Mouse (Mus musculus): ENCODE data around the gene Rhd. TPM values are rescaled to one million over a fixed set of nuclear protein-coding genes. Genes with fewer than 3 reads are reported as not detected.
A peak's percentile ranks its signal among the peaks of the same experiment; 100 is the strongest.

Rhd gene
- polyA plus RNA-seq, 1 experiment from 2014 or later, result 1.3 TPM

DNA sequence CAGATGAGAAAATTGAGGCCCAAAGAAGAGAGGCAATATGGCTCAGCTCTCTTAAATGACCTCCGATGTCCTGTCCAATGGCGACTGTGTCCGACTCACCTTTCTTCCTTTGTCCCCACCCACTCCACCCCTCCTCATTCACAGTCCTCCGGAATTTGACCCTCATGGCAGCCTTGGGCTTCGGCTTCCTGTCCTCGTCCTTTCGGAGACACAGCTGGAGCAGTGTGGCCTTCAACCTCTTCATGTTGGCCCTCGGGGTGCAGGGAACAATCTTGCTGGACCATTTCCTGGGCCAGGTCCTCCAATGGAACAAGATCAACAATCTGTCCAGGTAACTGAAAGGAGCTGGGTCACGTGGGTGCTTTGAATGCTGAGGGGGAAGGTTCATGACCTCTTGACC is 11.8 kb downstream of the Rhd start:
- no peak for ATAC-seq
- H3K27ac ChIP-seq (ENCODE audit: low read length), result no peak overlapping the region

DNA sequence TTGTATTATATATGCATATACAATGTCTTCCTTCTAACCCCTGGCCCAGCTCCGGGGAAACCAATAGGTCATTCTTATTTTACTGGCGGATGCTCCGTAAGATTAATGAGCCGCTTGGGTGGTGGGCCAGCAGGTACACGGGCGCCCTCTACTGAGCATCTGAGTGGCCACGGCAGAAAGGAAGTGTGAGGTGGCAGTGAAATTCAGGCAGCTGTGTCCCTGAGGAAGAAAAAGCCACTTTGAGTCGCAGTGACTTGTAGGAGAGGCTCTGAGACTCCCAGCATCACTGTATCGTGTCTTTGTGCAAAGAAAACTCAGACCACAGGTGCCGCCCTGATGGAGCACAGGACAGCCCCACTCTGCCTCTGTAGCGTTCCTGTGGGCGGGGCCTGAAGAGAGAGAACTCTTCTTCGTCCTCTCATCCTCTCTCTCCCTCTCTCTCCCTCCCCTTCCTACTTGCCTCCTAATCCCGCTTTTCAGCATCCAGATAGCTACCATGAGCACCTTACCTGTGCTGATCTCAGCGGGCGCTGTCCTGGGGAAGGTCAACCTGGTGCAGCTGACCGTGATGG is 15.2 kb downstream of the Rhd start:
- peak; percentile 48; the same call in 1 of the 2 replicates for ATAC-seq
- Histone ChIP-seq H3K9ac (ENCODE audit: low read depth, low read length) (peak overlapping the region; percentile 54), H3K4me3 (ENCODE audit: low read depth, low read length) (peak overlapping the region; percentile 31), H3K4me1 (ENCODE audit: control insufficient read depth, insufficient read depth, low read length) (peaks cover 8% of the 10 kb centered on the region), H3K9me3 (replicated peaks; ENCODE audit: control insufficient read depth, low read length, poor library complexity, severe bottlenecking) (no peaks in the 10 kb centered on the region), H3K27ac (ENCODE audit: low read length) (no peak overlapping the region), H3K36me3 (ENCODE audit: control insufficient read depth, insufficient read depth, low read length) (no peaks in the 10 kb centered on the region), H3K27me3 (ENCODE audit: control insufficient read depth, insufficient read depth, low read depth, low read length) (no peaks in the 10 kb centered on the region), H3K4me2 (ENCODE audit: low read length) (peak overlapping the region; percentile 63)
- 2% methylated on average over 17 of the region's 17 CpGs for WGBS

More for the DNA sequence above, 11.8 kb downstream of the Rhd start:
- H3K9ac ChIP-seq (ENCODE audit: low read depth, low read length), result no peak overlapping the region
- H3K4me2 ChIP-seq (ENCODE audit: low read length), result no peak overlapping the region
- no peaks in the 10 kb centered on the region for H3K36me3 ChIP-seq (ENCODE audit: control insufficient read depth, insufficient read depth, low read length)
- H3K9me3 ChIP-seq (replicated peaks; ENCODE audit: control insufficient read depth, low read length, poor library complexity, severe bottlenecking), result no peaks in the 10 kb centered on the region
- no peak overlapping the region for H3K4me3 ChIP-seq (ENCODE audit: low read depth, low read length)
- H3K4me1 ChIP-seq (ENCODE audit: control insufficient read depth, insufficient read depth, low read length), result peaks cover 8% of the 10 kb centered on the region
- no peaks in the 10 kb centered on the region for H3K27me3 ChIP-seq (ENCODE audit: control insufficient read depth, insufficient read depth, low read depth, low read length)
- 80% methylated on average over 9 of the region's 9 CpGs for WGBS

GRCm38 (mm10) chr4:134880041-134880440 is 15.7 kb downstream of the Rhd start:
- H3K9me3 ChIP-seq (replicated peaks; ENCODE audit: control insufficient read depth, low read length, poor library complexity, severe bottlenecking), result no peaks in the 10 kb centered on the region
- no peak overlapping the region for H3K27ac ChIP-seq (ENCODE audit: low read length)
- WGBS, result 36% methylated on average over 6 of the region's 6 CpGs
- ATAC-seq, result no peak
- no peaks in the 10 kb centered on the region for H3K27me3 ChIP-seq (ENCODE audit: control insufficient read depth, insufficient read depth, low read depth, low read length)
- H3K4me2 ChIP-seq (ENCODE audit: low read length), result peak overlapping the region; percentile 63
- peaks cover 8% of the 10 kb centered on the region for H3K4me1 ChIP-seq (ENCODE audit: control insufficient read depth, insufficient read depth, low read length)
- no peak overlapping the region for H3K9ac ChIP-seq (ENCODE audit: low read depth, low read length)
- no peaks in the 10 kb centered on the region for H3K36me3 ChIP-seq (ENCODE audit: control insufficient read depth, insufficient read depth, low read length)
- H3K4me3 ChIP-seq (ENCODE audit: low read depth, low read length), result peak overlapping the region; percentile 31; the same call in 1 of the 2 replicates

DNA sequence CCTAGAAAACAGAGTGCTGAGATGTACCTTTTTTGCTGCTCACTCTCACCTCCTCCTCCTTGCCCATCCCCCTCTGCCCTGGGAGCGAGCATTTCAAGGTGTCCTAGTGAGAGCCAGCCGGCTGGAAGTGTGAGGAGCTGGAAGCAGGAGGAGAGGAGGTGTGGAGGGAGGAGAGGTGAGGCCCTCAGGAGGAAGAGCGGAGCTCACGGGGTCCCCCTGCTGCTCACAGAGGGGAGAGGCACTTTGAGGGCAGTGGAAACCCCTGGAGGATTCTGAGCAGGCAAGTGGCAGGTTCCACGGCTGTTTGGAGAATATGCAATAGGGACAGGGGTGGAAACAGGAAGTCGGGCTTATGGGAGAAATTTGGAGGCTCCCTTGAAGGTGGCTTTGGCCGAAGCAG is 18.9 kb downstream of the Rhd start:
- Histone ChIP-seq H3K9ac (ENCODE audit: low read depth, low read length) (no peak overlapping the region), H3K4me3 (ENCODE audit: low read depth, low read length) (no peak overlapping the region), H3K9me3 (replicated peaks; ENCODE audit: control insufficient read depth, low read length, poor library complexity, severe bottlenecking) (no peaks in the 10 kb centered on the region), H3K4me2 (ENCODE audit: low read length) (no peak overlapping the region), H3K27ac (ENCODE audit: low read length) (no peak overlapping the region), H3K27me3 (ENCODE audit: control insufficient read depth, insufficient read depth, low read depth, low read length) (no peaks in the 10 kb centered on the region), H3K4me1 (ENCODE audit: control insufficient read depth, insufficient read depth, low read length) (peaks cover 8% of the 10 kb centered on the region), H3K36me3 (ENCODE audit: control insufficient read depth, insufficient read depth, low read length) (no peaks in the 10 kb centered on the region)
- no peak for ATAC-seq
- WGBS, result 41% methylated on average over 7 of the region's 7 CpGs

- H3K9me3 ChIP-seq (replicated peaks; ENCODE audit: control insufficient read depth, low read length, poor library complexity, severe bottlenecking), result no peaks in the 10 kb centered on the region
- no peak overlapping the region for H3K27ac ChIP-seq (ENCODE audit: low read length)
- H3K4me2 ChIP-seq (ENCODE audit: low read length), result no peak overlapping the region
- no peaks in the 10 kb centered on the region for H3K27me3 ChIP-seq (ENCODE audit: control insufficient read depth, insufficient read depth, low read depth, low read length)
- ATAC-seq, result no peak
- peaks cover 8% of the 10 kb centered on the region for H3K4me1 ChIP-seq (ENCODE audit: control insufficient read depth, insufficient read depth, low read length)
- no peak overlapping the region for H3K4me3 ChIP-seq (ENCODE audit: low read depth, low read length)
- 93% methylated on average over 10 of the region's 10 CpGs for whole genome bisulfite sequencing
- H3K9ac ChIP-seq (ENCODE audit: low read depth, low read length), result no peak overlapping the region
- no peaks in the 10 kb centered on the region for H3K36me3 ChIP-seq (ENCODE audit: control insufficient read depth, insufficient read depth, low read length)
Measured at GRCm38 (mm10) chr4:134883808-134884207, 19.5 kb downstream of the Rhd start.

- Histone ChIP-seq H3K9ac (ENCODE audit: low read depth, low read length) (no peak overlapping the region), H3K27me3 (ENCODE audit: control insufficient read depth, insufficient read depth, low read depth, low read length) (no peaks in the 10 kb centered on the region), H3K9me3 (replicated peaks; ENCODE audit: control insufficient read depth, low read length, poor library complexity, severe bottlenecking) (no peaks in the 10 kb centered on the region), H3K27ac (ENCODE audit: low read length) (no peak overlapping the region), H3K4me2 (ENCODE audit: low read length) (no peak overlapping the region), H3K4me3 (ENCODE audit: low read depth, low read length) (no peak overlapping the region), H3K4me1 (ENCODE audit: control insufficient read depth, insufficient read depth, low read length) (peaks cover 5% of the 10 kb centered on the region), H3K36me3 (ENCODE audit: control insufficient read depth, insufficient read depth, low read length) (no peaks in the 10 kb centered on the region)
- ATAC-seq, result no peak
- 94% methylated on average over 4 of the region's 4 CpGs for WGBS
Measured at GRCm38 (mm10) chr4:134884364-134884763, 20.0 kb downstream of the Rhd start.

- ATAC-seq, result no peak
- H3K9me3 ChIP-seq (replicated peaks; ENCODE audit: control insufficient read depth, low read length, poor library complexity, severe bottlenecking), result no peaks in the 10 kb centered on the region
- H3K27me3 ChIP-seq (ENCODE audit: control insufficient read depth, insufficient read depth, low read depth, low read length), result no peaks in the 10 kb centered on the region
- H3K9ac ChIP-seq (ENCODE audit: low read depth, low read length), result no peak overlapping the region
- no peaks in the 10 kb centered on the region for H3K4me1 ChIP-seq (ENCODE audit: control insufficient read depth, insufficient read depth, low read length)
- peaks cover 4% of the 10 kb centered on the region for H3K36me3 ChIP-seq (ENCODE audit: control insufficient read depth, insufficient read depth, low read length)
- H3K4me2 ChIP-seq (ENCODE audit: low read length), result no peak overlapping the region
- no peak overlapping the region for H3K4me3 ChIP-seq (ENCODE audit: low read depth, low read length)
- 82% methylated on average over 6 of the region's 6 CpGs for WGBS
- H3K27ac ChIP-seq (ENCODE audit: low read length), result no peak overlapping the region
Measured at GRCm38 (mm10) chr4:134892096-134892495, 27.8 kb downstream of the Rhd start.

DNA sequence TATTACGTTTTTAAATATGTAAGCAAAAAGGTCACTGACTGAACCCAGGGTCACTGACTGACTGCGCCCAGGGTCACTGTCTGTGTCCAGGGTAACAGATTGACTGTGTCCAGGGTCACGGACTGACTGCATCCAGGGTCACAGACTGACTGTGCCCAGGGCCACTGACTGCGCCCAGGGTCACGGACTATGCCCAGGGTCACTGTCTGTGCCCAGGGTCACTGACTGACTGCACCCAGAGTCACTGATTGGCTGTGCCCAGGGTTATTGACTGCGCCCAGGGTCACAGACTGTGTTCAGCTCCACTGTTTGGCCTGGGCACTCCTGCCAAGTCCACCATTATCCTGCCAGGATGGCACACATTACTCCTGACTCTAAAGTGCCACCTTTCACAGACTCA is 32.9 kb downstream of the Rhd start:
- no peak overlapping the region for H3K4me3 ChIP-seq (ENCODE audit: low read depth, low read length)
- no peak for ATAC-seq
- no peaks in the 10 kb centered on the region for H3K27me3 ChIP-seq (ENCODE audit: control insufficient read depth, insufficient read depth, low read depth, low read length)
- no peak overlapping the region for H3K9ac ChIP-seq (ENCODE audit: low read depth, low read length)
- no peak overlapping the region for H3K4me2 ChIP-seq (ENCODE audit: low read length)
- no peaks in the 10 kb centered on the region for H3K4me1 ChIP-seq (ENCODE audit: control insufficient read depth, insufficient read depth, low read length)
- peaks cover 37% of the 10 kb centered on the region for H3K36me3 ChIP-seq (ENCODE audit: control insufficient read depth, insufficient read depth, low read length)
- H3K27ac ChIP-seq (ENCODE audit: low read length), result no peak overlapping the region
- 93% methylated on average over 6 of the region's 6 CpGs for WGBS
- H3K9me3 ChIP-seq (replicated peaks; ENCODE audit: control insufficient read depth, low read length, poor library complexity, severe bottlenecking), result no peaks in the 10 kb centered on the region

DNA sequence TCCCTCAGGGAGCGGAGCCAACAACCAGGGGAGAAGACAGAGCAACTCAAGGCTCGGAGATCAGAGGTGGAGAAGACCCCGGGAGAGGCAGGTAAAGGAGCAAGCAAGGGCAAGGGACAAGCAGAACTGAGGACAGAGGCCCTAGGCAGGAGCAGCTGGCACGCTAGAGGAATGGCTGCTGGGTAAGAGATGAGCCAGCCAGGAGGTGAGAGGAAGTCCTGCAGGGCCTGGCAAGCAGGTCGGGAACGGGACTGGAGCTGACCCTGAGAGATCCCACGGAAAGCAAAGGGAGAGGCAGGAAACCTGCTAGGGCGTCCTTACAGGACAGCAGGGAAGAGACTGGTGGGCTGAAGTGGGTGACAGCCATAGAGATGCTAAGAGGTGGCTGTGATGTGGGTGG is 36.8 kb downstream of the Rhd start:
- H3K27ac ChIP-seq (ENCODE audit: low read length), result no peak overlapping the region
- 95% methylated on average over 8 of the region's 8 CpGs for WGBS
- H3K4me1 ChIP-seq (ENCODE audit: control insufficient read depth, insufficient read depth, low read length), result no peaks in the 10 kb centered on the region
- no peak for ATAC-seq
- no peaks in the 10 kb centered on the region for H3K27me3 ChIP-seq (ENCODE audit: control insufficient read depth, insufficient read depth, low read depth, low read length)
- no peak overlapping the region for H3K4me3 ChIP-seq (ENCODE audit: low read depth, low read length)
- no peak overlapping the region for H3K4me2 ChIP-seq (ENCODE audit: low read length)
- H3K36me3 ChIP-seq (ENCODE audit: control insufficient read depth, insufficient read depth, low read length), result peaks cover 62% of the 10 kb centered on the region
- H3K9me3 ChIP-seq (replicated peaks; ENCODE audit: control insufficient read depth, low read length, poor library complexity, severe bottlenecking), result no peaks in the 10 kb centered on the region
- H3K9ac ChIP-seq (ENCODE audit: low read depth, low read length), result no peak overlapping the region
